Mouse (Mus musculus) forebrain, postnatal 0 days (tissue): ENCODE results near the gene Calu. TPM values are rescaled to one million over a fixed set of nuclear protein-coding genes. Genes with fewer than 3 reads are reported as not detected.
A peak's percentile ranks its signal among the peaks of the same experiment; 100 is the strongest.

ENCODE experiments used
- ATAC-seq: fragments of 200-750 bp; cut with Nextera tagmentation; 2 replicates; pipeline ENCODE4 v1.8.0; 2017; ENCODE audit warnings: mild to moderate bottlenecking, moderate library complexity
- DNase-seq: peaks from one replicate; pipeline ENCODE4 v3.0.0-alpha.2; 2015
- H3K27ac ChIP-seq: fragments of 300-500 bp; sonication (generic); 2 replicates; pipeline ENCODE4 v1.5.1; 2014; ENCODE audit warnings: low read depth, mild to moderate bottlenecking, antibody characterized with exemption, low read length, moderate library complexity, mixed read lengths
- H3K27me3 ChIP-seq: fragments of 300-500 bp; sonication (generic); 2 replicates; pipeline ENCODE4 v1.6.1; 2014; ENCODE audit warnings: mild to moderate bottlenecking, low read length, mixed read lengths; ENCODE audit not compliant: insufficient read depth
- H3K36me3 ChIP-seq: fragments of 300-500 bp; sonication (generic); 2 replicates; pipeline ENCODE4 v1.6.1; 2014; ENCODE audit warnings: mild to moderate bottlenecking, moderate library complexity; ENCODE audit not compliant: insufficient read depth
- H3K4me1 ChIP-seq: fragments of 300-500 bp; sonication (generic); 2 replicates; pipeline ENCODE4 v1.6.1; 2014; ENCODE audit warnings: antibody characterized with exemption; ENCODE audit not compliant: insufficient read depth
- H3K4me2 ChIP-seq: fragments of 300-500 bp; sonication (generic); 2 replicates; pipeline ENCODE4 v1.6.1; 2014; ENCODE audit warnings: low read depth, mild to moderate bottlenecking, moderate library complexity
- H3K4me3 ChIP-seq: fragments of 300-500 bp; sonication (generic); 2 replicates; pipeline ENCODE4 v1.5.1; 2014; ENCODE audit warnings: low read depth, low read length, mixed read lengths
- H3K9ac ChIP-seq: fragments of 300-500 bp; sonication (generic); 2 replicates; pipeline ENCODE4 v1.6.1; 2014; ENCODE audit warnings: mild to moderate bottlenecking
- H3K9me3 ChIP-seq: fragments of 300-500 bp; sonication (generic); 2 replicates; pipeline ENCODE4 v1.6.1; 2016; ENCODE audit warnings: low read length
- CTCF ChIP-seq: sonication (generic); IDR thresholded peaks from 2 replicates; pipeline ENCODE4 v1.5.1; 2016; ENCODE audit warnings: antibody characterized with exemption, control low read depth, low read depth
- WGBS: fragments of 180-500 bp; shearing (Covaris S2); extraction: QIAGEN DNeasy Blood & Tissue Kit; methylation state at CpG from one replicate; pipeline ENCODE4 v1.1.7; 2014; 5-methylcytosine and 5-hydroxymethylcytosine counted together
- polyA plus RNA-seq: library from polyadenylated mRNA; unstranded; fragments of >200 nt; fragmentation: Nextera tagmentation; extraction: Ambion mirVana; gene quantifications from 2 replicates; pipeline ENCODE4 v1.2.1, GENCODE M21; 2015
- total RNA-seq: library from RNA; depleted of rRNA; stranded (reverse); fragments of >200 nt; gene quantifications from 2 replicates; pipeline ENCODE4 v1.2.3, GENCODE M21; 2014

Gene Calu
- total and polyA plus RNA-seq, 2 experiments from 2014 or later, result 134 to 159 TPM

- H3K9me3 ChIP-seq, result no peaks in the 10 kb centered on the region
- 23% methylated on average over 3 of the region's 3 CpGs for WGBS
- H3K4me1 ChIP-seq, result no peaks in the 10 kb centered on the region
- H3K27me3 ChIP-seq, result no peaks in the 10 kb centered on the region
- no peak overlapping the region for H3K4me3 ChIP-seq
- TF ChIP-seq CTCF, result no peak
- no peak overlapping the region for H3K4me2 ChIP-seq
- no peak for DNase-seq
- peaks cover 15% of the 10 kb centered on the region for H3K36me3 ChIP-seq
- H3K27ac ChIP-seq, result no peak overlapping the region
- H3K9ac ChIP-seq, result no peak overlapping the region
- no peak; the same call in 1 of the 2 replicates for ATAC-seq
Measured at GRCm38 (mm10) chr6:29363129-29363515, 15.3 kb downstream of the Calu start.

DNA sequence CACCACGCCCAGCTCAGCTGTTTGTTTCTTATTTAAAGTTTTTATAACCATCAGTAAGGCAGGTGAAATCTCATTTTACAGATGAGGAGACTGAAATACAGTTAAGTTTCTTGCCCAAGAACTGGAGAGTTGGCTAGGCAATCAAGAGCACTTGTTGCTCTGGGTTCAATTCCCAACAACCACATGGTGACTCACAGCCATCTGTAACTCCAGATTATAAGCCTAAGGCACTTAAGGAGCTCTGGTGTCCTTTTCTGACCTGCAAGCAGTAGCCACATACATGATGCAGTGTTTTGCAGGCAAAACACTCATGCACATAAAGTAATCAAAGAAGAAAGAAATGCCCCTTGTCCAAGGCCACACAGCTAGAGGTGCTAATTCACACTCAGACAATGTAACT is 17.4 kb downstream of the Calu start:
- Histone ChIP-seq H3K4me3 (no peak overlapping the region), H3K27ac (no peak overlapping the region), H3K27me3 (no peaks in the 10 kb centered on the region), H3K9me3 (no peaks in the 10 kb centered on the region), H3K36me3 (peaks cover 15% of the 10 kb centered on the region), H3K9ac (no peak overlapping the region), H3K4me1 (no peaks in the 10 kb centered on the region), H3K4me2 (no peak overlapping the region)
- WGBS, result 97% methylated on average over 1 of the region's 1 CpGs
- DNase-seq (no peak), ATAC-seq (no peak)
- no peak for TF ChIP-seq CTCF

- no peak for TF ChIP-seq CTCF
- H3K9me3 ChIP-seq, result no peaks in the 10 kb centered on the region
- H3K27me3 ChIP-seq, result no peaks in the 10 kb centered on the region
- no peak overlapping the region for H3K4me2 ChIP-seq
- H3K4me1 ChIP-seq, result no peaks in the 10 kb centered on the region
- H3K27ac ChIP-seq, result no peak overlapping the region
- peaks cover 35% of the 10 kb centered on the region for H3K36me3 ChIP-seq
- WGBS, result 89% methylated on average over 4 of the region's 4 CpGs
- no peak overlapping the region for H3K4me3 ChIP-seq
- DNase-seq (no peak), ATAC-seq (no peak)
- H3K9ac ChIP-seq, result no peak overlapping the region
Measured at GRCm38 (mm10) chr6:29377386-29377785, 29.5 kb downstream of the Calu start.

DNA sequence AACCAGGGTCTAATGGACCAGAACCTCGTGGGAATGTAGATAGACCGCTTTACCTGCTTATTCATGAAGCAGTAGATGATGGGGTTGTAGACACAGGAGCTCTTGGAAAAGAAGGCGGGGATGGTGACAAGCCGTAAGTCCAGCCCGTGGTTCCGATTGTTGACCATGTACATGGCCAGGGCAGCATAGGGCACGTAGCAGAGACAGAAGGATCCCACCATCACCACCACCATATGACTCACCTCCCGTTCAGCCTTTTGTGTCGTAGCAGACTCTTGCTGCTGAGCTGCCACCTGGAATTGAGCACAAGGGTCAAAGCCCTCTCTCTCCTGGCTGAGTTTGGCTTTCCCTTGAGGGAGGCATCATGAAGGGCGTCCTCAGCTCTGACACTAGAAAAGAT is 30.8 kb downstream of the Calu start:
- no peak overlapping the region for H3K9ac ChIP-seq
- 93% methylated on average over 10 of the region's 10 CpGs for WGBS
- ATAC-seq (no peak), DNase-seq (no peak)
- no peaks in the 10 kb centered on the region for H3K9me3 ChIP-seq
- H3K4me1 ChIP-seq, result no peaks in the 10 kb centered on the region
- H3K27me3 ChIP-seq, result no peaks in the 10 kb centered on the region
- H3K4me3 ChIP-seq, result no peak overlapping the region
- peaks cover 26% of the 10 kb centered on the region for H3K36me3 ChIP-seq
- no peak overlapping the region for H3K4me2 ChIP-seq
- no peak overlapping the region for H3K27ac ChIP-seq
- TF ChIP-seq CTCF, result no peak

- no peaks in the 10 kb centered on the region for H3K9me3 ChIP-seq
- TF ChIP-seq CTCF, result no peak
- no peak overlapping the region for H3K4me3 ChIP-seq
- H3K36me3 ChIP-seq, result peaks cover 16% of the 10 kb centered on the region
- no peak overlapping the region for H3K9ac ChIP-seq
- H3K27ac ChIP-seq, result no peak overlapping the region
- no peaks in the 10 kb centered on the region for H3K27me3 ChIP-seq
- ATAC-seq (no peak), DNase-seq (no peak)
- 97% methylated on average over 6 of the region's 6 CpGs for WGBS
- no peak overlapping the region for H3K4me2 ChIP-seq
- H3K4me1 ChIP-seq, result no peaks in the 10 kb centered on the region
Measured at GRCm38 (mm10) chr6:29379954-29380353, 32.1 kb downstream of the Calu start.

DNA sequence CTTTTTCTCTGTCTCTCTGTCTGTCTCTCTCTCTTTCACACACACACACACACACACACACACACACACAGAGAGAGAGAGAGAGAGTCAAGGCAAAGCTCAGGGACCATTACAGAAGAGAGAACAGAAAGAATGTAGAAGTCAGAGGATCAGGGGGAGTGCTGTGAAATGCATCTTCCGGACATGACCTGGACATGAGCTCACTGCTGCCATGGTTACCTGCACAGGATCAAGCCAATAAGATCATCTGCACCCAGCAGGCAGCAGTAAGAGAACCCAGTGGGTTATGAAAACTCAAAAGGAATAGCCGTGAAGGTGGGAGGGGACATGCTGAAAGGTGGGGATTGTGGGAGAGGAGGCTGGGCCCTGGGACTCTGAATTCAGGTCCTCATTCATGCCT is 34.6 kb downstream of the Calu start:
- H3K27ac ChIP-seq, result no peak overlapping the region
- 43% methylated on average over 2 of the region's 2 CpGs for WGBS
- ATAC-seq, result no peak
- no peak for TF ChIP-seq CTCF
- no peak overlapping the region for H3K4me2 ChIP-seq
- H3K4me1 ChIP-seq, result no peaks in the 10 kb centered on the region
- H3K9ac ChIP-seq, result no peak overlapping the region
- DNase-seq, result no peak
- H3K27me3 ChIP-seq, result no peaks in the 10 kb centered on the region
- no peak overlapping the region for H3K4me3 ChIP-seq
- H3K9me3 ChIP-seq, result no peaks in the 10 kb centered on the region
- H3K36me3 ChIP-seq, result 0 out of 2 replicates have a peak, but pooled peaks cover 3% of the 10 kb centered on the region

DNA sequence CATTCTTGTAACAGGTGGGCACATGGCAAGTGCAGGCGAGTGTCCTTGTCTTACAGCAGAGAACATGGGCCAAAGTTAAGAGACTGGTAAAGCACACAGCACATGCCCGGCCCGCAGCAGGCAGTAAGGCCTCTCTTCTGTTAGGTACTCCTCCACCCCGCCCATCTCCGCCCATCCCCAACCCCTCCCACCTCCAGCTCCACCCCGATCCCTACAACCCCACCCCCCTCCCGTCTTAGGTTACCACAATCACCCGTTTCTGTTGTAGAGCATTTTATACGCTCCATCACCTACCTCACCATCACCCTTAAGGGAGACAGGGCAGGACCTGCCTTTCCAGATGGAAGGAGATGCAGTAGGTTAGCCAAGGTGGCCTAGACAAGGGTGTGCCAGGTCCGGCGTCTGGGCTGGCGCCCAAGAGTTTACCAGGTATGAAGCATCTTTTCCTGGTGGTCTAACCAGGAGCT is 40.2 kb downstream of the Calu start, which contains the start of gene Opn1sw:
Gene Opn1sw, minus strand, starts transcription at position 417 of the 467 bp plus-strand sequence.
- DNase-seq, result no peak
- ATAC-seq, result peak; percentile 14; the same call in 1 of the 2 replicates
- H3K4me3 ChIP-seq, result no peak within 1 kb of the TSS
- H3K9me3 ChIP-seq, result no peaks in the 10 kb centered on the region
- no peak for TF ChIP-seq CTCF
- H3K9ac ChIP-seq, result no peak within 1 kb of the TSS
- H3K27me3 ChIP-seq, result no peaks in the 10 kb centered on the region
- H3K4me2 ChIP-seq, result 0 out of 2 replicates have a peak within 1 kb of the TSS, but pooled peaks have one; percentile 5
- H3K36me3 ChIP-seq, result no peaks in the 10 kb centered on the region
- 5% methylated on average over 12 of the region's 12 CpGs for WGBS
- no peak within 1 kb of the TSS for H3K27ac ChIP-seq
- peaks cover 2% of the 10 kb centered on the region; the same call in 1 of the 2 replicates for H3K4me1 ChIP-seq
